Mouse (Mus musculus) adrenal gland, adult 2 months (tissue): ENCODE measurements at regions not wholly inside any gene's neighbourhood (a gene's known extent, or its start where the extent isn't known, plus 50 kb on each side); places are given as distances from the start of the nearest gene placed in this dataset.
A peak's percentile ranks its signal among the peaks of the same experiment; 100 is the strongest.

Experiments used
- DNase-seq: peaks from one replicate; pipeline ENCODE4 v3.0.0; 2021

- DNase-seq, result peak; percentile 6
These were observed 223.2 kb upstream of the Agtr1b start for GRCm38 (mm10) chr3:20590143-20590542.

GRCm38 (mm10) chr3:20551563-20551962 lies 184.6 kb upstream of the Agtr1b start:
- DNase-seq, result no peak

GRCm38 (mm10) chr3:20543991-20544390 lies 177.0 kb upstream of the Agtr1b start:
- DNase-seq, result no peak

GRCm38 (mm10) chr3:20538492-20539004 lies 171.6 kb upstream of the Agtr1b start:
- DNase-seq, result no peak

- peak; percentile 19 for DNase-seq
These were observed 153.8 kb upstream of the Agtr1b start for GRCm38 (mm10) chr3:20520738-20521137.

GRCm38 (mm10) chr3:20509192-20509591 lies 142.2 kb upstream of the Agtr1b start:
- DNase-seq, result peak; percentile 76

- DNase-seq, result peak; percentile 28
These were observed 138.6 kb upstream of the Agtr1b start for GRCm38 (mm10) chr3:20505546-20505945.
